In the genomic region with DNA sequence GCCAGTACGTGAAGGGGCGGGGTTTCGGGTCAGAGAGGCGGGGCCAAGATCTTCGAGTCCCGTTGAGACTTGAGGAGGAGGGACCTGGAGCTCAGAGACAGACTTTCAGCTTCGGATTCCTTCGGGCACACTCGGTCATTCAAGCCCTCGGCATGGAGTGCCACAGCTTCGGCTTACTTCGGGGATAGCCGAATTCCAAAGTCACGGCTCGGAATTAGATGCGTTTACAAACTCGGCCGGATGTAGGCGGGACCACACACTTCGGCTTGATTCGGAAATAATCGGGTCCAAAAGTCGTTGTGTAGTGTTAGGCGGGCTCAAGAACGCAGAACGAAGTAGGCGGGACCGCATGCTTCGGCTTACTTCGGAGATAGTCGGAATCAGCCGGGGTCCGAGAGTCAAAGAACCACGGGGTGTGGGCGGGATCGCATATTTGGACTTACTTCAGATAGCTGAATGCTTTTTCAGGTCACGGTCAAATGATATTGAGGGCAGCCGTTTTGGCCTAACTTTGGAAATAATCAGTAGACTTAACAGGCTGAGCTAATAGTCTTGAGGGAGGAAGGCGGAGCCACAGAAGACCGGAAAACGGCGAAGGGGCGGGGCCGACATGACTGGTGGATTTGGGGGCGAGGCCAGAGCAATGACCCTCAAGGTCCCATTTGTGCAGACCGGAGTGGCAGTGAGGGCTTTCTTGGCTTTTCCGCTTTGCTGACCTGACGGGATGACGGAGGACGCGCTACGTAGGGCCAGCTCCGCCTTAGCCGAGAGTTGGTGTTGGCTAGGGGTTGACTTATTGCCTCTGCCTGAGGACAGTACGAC, we compare ENCODE assay signal across 8 mouse cellular contexts. TPM values are rescaled to one million over a fixed set of nuclear protein-coding genes. Genes with fewer than 3 reads are reported as not detected.
A peak's percentile ranks its signal among the peaks of the same experiment; 100 is the strongest.
DNase-seq lines count a peak whose midpoint lies in the region; ATAC-seq and TF ChIP-seq lines count a peak whose summit lies in the region.

A gene (minus strand): TSS at position 537 of the 822 bp plus-strand sequence.

- no peaks in the 10 kb centered on the region for H3K27me3 ChIP-seq in megakaryocyte, embryonic 14.5 days (replicated peaks)

- H3K4me3 ChIP-seq in cortical plate, adult 2 months (ENCODE audit: insufficient read depth, low read length): peak within 1 kb of the TSS; percentile 53
- peak within 1 kb of the TSS; percentile 99 for H3K4me3 ChIP-seq in megakaryocyte, embryonic 14.5 days (replicated peaks)

- ATAC-seq in activated CD4-positive, CD25-positive, alpha-beta regulatory T cell, adult 4 months: peak; percentile 74

- peak; percentile 94 for DNase-seq in gastrocnemius, adult 8-10 months (ENCODE audit: low spot score in 2 of 2)
- DNase-seq in hindlimb bud, embryonic 11.5 days (ENCODE audit: extremely low spot score, low read depth, low spot score): peak; percentile 93
- peak; percentile 92 to 98 for DNase-seq in left cerebral cortex, adult 8-10 months (ENCODE audit: low spot score in 2 of 2)
- DNase-seq in right cerebral cortex, postnatal 10 days (ENCODE audit: low spot score in 2 of 2): peak; percentile 99
- peak; percentile 89 for DNase-seq in urinary bladder, postnatal 25 days (ENCODE audit: low spot score)

- peak; percentile 83 for TF ChIP-seq POLR2A in cortical plate, adult 2 months (IDR thresholded peaks at IDR 0.05; ENCODE audit: extremely low read depth, insufficient read depth, low read length)

- peaks cover 59% of the 10 kb centered on the region for H3K36me3 ChIP-seq in megakaryocyte, embryonic 14.5 days (replicated peaks; ENCODE audit: low read length)

- no peaks in the 10 kb centered on the region for H3K4me1 ChIP-seq in cortical plate, adult 2 months (ENCODE audit: control insufficient read depth, insufficient read depth, low read length)
- peaks cover 46% of the 10 kb centered on the region for H3K4me1 ChIP-seq in megakaryocyte, embryonic 14.5 days

- no peak for TF ChIP-seq CTCF in cortical plate, adult 2 months (IDR thresholded peaks at IDR 0.05; ENCODE audit: extremely low read depth, insufficient read depth, low read length)

- peak within 1 kb of the TSS; percentile 29 for H3K27ac ChIP-seq in cortical plate, adult 2 months (ENCODE audit: insufficient read depth, low read length)

- no peaks in the 10 kb centered on the region for H3K9me3 ChIP-seq in megakaryocyte, embryonic 14.5 days

RNA-seq across cellular contexts. Expression of the gene that starts here (rescaled TPM):
- polyA plus RNA-seq in activated CD4-positive, CD25-positive, alpha-beta regulatory T cell, adult 4 months (2017; shearing (Covaris generic)): 10 to 100 TPM; 13.8 to 27.6 TPM
- 155 and 156 TPM in 2 replicates for polyA plus RNA-seq in cortical plate, adult 2 months (2012; rRNA removed)
- 10 to 100 TPM in 1 of 4 experiments, 1 to 10 TPM in 3; 6.7 to 10.3 (median 8.2) TPM for total RNA-seq in gastrocnemius, adult 8-10 months (2022)
- total RNA-seq in left cerebral cortex, adult 8-10 months (2022): 100 to 1,000 TPM; 211 to 222 (median 220) TPM
- 210 and 251 TPM in 2 replicates for polyA plus RNA-seq in megakaryocyte, embryonic 14.5 days (2012; ENCODE audit: insufficient read depth, low replicate concordance)

Comparison
In these comparisons a context has a peak if more than half of its experiments do, and no peak if none do; other contexts are left out.
1. Peak in every context shown above with its lines: DNase-seq, ATAC-seq, H3K4me3 ChIP-seq and H3K27ac ChIP-seq.
2. RNA of the gene that starts here (total RNA-seq): 211 to 222 TPM in left cerebral cortex, adult 8-10 months; 6.7 to 10.3 TPM in gastrocnemius, adult 8-10 months; every median in the first group is over 10 times any median in the second.